Mouse (Mus musculus) lung, postnatal 36 days (tissue): ENCODE measurements at regions not wholly inside any gene's neighbourhood (a gene's known extent, or its start where the extent isn't known, plus 50 kb on each side); places are given as distances from the start of the nearest gene placed in this dataset.

ENCODE experiments used
- DNase-seq: peaks from one replicate; pipeline ENCODE4 v3.0.0; 2022; ENCODE audit warnings: mixed read lengths

DNA sequence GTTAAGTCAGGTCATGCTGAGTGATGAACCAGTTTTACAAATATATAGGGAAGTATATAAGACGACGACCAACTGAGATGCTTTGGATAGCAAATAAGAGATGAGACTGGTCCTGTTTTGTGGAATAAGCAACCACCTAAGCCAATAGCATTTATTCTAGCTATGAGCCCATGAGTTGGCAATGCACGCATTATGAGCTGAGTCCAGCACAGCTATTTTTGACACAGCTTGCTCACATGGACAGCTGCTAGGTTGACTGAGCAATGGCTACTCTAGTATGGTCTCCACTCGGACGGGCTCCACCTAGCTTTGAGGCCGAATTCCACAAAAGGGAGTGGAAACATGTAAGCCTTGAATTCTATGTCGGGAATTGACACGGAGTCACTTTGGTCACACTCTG, 146.1 kb upstream of the Dyrk2 start:
- DNase-seq = no peak

DNA sequence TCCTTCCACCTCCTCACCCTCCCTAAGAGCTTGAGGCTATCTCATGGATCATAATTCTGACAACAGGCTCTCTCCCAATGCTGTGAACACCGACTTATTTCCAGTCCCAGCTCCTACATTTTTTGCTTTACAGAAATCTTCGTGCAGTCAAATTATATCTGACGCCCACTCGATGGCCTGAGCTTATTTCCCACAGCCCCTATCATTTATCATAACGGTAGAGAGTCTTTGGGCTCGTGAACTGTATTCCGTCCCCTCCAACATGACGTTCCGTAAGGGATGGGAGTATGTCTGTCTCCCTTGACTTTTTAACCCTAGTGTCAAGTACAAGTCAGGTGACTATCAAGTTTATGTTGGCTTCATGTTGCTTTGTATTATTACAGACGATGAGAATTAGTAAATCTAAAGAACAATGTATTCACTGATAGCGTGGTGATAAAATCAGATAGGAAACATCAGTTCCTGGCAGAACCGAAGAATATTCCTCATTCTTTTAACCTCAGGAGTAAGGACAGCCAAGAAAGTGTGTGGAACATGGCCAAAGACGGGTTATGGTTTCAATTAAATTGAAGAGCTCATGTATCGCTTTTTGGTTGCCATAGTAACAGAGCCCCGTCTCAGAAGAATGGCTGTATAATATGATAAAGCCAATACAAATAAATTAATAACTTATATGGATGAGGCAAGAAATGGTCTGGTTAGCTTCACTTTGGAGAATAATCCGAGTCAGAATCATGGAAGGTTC, 145.5 kb upstream of the Dyrk2 start:
- DNase-seq = no peak

DNA sequence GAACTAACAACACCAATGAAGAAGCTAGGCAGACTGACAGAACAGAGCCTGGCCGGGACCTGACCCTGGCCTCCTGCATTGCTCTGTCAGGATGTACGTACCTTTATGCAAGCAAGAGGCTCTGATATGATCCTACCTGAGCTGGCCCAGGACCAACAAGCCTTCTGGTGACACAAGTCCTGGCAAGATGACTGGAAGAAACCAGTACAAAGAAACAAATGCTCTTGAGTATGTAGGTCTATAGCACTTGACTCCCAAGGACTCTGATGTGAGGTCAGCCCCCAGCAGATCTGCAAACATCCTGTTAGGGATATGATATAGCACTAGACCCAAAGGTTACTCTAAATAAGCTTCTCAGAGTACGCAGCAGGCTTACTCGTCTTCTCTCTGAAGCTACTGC, 144.7 kb upstream of the Dyrk2 start:
- peak; percentile 77 for DNase-seq

DNA sequence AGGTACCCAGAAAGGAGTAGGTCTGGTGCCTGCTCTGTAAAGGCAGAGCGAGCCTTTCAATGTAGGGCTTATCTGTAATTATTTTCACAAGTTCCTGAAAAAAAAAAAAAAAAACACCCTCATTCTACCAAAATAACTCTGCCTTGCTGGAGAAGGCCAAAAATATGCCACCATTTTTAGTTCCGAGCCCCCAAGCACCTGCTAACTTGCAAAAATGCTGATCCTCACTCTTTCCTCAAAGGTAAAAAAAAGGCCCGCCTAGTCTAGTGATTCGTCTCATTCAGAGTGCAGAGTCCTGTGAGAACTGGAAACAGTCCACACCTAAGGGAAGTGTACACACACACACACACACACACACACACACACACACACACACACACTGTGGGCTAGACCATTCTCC, 143.7 kb upstream of the Dyrk2 start:
- no peak for DNase-seq

DNA sequence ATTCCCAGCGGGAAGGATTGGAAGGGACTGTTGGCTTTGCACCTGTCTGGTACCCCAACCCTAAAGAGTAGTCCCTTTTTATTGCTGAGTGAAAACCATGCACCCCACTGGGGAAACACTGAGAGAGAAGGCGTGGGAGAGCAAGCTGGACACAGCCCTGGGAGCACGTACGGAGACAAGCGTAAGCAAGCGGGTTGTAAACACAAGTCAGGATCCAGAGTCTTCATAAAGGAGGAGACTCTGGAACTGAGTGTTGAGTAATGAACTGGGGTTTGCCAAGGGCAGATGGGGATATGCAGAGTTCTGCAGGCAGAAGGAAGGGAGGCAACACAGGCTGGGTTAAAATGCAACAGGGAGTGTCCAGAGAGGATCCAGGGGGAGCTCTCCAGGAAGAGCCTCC, 141.5 kb upstream of the Dyrk2 start:
- DNase-seq = no peak

DNA sequence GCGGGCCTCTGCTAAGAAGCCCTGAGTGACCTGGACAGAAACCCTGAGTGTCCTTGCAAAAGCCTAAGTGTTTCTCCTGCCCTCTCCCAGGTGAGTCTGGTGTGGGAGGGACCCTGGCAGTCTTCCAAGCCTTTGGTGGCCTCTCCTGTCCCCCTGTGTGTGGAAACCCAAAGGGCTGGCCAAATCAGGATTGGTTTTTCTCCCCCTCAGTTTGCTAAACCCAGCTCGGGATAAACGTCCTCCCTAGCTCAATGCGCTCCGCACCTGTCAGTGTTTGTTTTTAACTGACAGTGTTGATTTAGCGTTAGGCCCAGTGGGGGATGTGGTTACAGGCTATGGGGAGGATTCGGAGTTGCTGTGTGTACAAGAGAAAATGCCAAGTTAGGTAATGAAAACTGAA, 140.9 kb upstream of the Dyrk2 start:
- DNase-seq = peak; percentile 88

DNA sequence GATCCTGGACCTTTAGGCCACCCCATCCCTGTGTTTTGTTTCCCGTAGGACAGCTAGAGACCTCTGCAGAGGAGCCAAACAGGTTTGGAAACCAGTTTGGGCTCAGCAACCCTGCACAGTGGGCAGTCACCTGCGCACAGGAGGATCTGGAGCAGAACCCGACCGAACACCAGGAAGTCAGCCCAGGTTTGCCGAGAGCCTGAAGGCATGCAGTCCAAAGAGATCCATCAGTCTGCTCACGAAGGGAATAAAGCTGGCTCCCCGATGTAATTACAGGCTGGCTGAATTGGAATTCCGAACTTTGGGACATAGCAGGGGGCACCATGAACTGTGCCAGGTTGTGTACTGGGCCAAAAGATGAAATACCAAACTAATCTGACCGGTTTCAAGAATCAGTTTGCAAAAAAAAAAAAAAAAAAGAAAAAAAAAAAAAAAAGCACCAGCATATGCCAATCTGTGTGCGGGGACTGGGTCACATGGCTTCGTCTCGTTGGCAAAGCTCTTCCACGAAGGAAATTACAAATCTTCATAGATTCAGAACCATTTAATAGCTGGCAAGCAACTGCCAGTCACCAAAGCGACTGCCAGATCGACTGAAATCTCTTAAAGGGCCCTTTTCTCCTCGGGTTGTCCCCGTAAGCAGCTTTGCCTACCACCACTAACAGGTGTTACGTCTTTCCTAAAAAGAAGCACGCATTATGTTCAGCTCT, 137.0 kb upstream of the Dyrk2 start:
- DNase-seq = no peak

DNA sequence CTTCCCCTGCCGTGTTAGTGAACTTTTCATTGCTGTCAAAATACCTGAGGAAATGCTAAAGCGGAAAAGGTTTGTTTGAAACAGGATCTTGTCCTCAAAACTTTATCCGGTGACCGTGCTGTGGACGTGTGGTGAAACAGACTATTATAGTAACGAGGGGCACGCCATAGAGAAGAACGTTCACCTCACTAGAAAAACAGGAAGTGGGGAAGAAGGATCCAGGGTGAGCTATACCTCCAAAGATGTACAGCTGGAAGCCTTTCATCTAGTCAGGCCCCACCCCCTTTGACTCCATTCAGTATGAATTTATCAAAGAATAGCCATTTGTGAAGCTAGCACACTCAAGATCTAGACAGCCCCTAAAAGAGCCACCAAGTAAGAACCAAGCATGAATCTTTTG, 135.5 kb upstream of the Dyrk2 start:
- no peak for DNase-seq

DNA sequence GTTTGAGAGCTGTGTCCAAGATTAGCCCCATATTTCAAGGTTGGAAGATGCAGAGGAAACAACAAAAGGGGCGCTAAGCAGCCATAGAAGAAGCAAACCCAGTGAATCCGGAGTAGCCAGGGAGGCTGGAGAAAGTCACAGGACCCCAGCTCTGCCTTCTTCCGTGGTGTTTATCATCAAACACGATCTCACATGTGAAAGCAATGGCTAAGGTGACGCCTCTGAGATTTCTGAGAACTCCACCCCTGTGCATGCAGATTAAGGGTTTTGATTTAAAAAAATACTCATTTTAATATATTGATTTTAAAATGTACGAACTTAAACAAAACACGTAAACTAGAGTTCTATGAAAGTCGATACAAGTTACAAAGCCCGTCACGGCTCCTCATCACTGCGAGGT, 134.4 kb upstream of the Dyrk2 start:
- DNase-seq = no peak

DNA sequence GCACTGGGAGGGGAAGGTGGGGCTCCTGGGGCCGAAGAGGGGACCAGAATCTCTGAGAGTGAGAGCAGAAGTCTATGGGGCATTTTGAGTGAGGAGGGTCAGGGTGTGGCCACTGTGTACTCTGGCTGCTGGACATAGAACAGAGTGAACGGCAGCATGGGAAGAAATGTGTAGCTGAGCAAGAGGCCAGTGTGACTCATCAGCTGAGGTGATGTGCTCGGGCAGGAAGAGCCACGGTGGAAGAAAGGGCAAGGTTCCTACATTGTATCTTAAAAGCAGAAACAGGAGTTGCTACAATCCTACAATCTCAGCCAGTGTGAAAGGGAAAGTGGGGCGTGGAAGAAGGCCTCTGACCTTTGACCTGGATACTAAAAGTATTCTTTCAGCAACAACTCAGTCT, 133.8 kb upstream of the Dyrk2 start:
- no peak for DNase-seq

DNA sequence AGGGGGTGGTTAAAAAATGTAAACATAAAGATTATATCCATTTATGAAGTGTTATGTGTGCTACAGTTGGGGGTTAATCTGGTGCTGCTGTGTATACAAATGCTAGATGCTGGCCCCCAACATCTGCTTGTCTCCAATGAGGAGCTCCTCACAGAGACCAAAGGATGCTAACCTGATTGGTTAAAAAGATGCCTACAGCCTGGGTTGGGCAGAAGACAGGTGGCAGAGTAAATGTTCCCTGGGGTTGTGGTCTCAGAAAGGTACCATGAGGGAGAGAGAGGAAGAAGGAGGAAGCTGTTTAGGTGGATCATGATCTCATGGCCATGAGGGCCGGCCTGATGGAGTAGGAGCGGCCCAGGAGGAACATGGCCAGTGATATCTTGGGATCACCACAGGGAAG, 133.0 kb upstream of the Dyrk2 start:
- no peak for DNase-seq

DNA sequence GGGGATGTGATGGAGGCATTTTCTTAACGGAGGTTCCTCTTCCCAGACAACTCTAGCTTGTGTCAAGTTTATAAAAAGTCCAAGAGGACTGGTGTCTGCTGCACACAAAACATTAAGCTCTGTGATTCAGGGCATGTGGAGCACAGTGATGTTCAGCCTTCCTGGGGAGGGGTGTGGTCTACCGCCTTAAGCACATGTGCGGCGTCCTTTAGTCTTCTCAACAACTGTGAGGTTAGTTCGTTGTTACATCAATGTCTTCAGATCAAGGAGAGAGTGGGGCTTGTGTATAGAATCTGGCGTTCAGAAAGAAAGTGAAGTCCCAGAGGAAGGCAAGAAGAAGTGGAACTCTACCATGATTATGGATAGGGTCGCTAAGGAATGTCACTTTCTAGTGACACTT, 131.9 kb upstream of the Dyrk2 start:
- DNase-seq = no peak

DNA sequence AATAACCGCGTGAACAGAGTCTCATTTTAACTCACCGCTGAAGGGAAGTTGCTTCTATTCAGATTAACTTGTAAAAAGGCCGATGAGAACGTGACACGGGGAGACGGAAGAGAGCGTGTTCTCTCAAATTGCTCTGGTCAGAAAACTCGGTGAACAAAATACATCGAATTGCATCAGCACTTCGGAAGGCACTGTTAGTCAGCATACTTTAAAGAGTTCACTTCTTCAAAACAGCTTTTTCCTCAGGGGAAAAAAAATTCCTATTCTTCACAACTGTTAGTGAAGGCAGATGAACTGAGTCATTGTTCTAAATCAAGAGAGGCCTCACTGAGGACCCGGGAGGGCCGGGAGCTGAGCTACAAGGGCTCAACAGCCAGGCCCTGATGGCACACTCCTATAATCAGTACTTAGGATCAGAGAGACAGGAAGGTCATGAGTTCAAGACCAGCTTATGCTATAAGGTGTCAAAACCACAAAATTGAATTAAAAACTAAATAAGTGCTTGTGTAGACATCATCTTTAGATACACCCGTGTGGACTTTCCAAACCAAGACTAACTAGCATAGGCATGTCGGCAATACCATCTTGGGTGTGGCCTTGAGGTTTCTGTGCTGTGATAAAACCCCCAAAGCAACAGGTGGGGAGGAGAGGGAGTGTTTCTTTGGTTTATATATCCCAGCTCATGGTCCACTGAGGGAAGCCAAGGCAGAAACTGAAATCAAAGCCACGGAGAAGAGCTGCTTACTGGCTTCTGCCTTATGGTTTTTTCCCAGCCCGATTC, 131.2 kb upstream of the Dyrk2 start:
- no peak for DNase-seq

DNA sequence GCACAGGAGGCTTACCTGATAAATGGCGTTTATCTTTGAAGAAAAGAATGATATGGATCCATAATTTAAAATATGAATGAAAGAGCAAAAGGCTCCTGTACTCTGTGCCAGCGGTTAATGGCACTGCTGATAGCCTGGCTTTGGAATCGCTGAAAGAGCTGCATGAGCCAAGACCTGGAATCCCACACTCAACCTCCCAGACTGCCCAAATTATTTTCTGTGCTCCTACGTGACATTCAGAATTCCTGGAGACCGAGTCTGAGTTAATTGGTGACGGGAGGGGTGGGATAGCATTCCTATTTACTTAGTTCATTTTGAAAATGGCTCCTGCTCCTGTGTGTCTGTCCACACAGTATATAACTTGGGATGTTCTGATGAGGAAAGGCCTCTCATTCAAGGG, 129.0 kb upstream of the Dyrk2 start:
- no peak for DNase-seq

DNA sequence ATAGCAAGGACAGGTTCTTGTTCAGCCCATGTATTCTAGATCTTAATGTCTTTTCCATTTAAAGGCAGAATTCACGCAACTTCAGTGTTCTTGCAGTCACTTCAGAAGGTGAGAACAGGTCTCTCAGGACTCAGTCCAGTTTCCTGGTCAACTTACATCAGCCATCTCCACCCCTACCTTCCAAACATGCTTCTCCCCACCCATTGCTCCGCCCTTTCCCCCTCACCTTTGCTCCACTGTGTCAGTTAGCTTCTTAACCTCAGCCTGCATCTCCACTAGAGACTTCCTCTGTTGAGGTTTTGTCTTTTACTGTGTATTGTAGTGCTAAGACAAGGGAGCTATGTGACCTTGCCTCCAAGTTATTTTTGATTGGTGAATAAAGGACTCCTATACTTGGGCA, 127.0 kb upstream of the Dyrk2 start:
- no peak for DNase-seq

DNA sequence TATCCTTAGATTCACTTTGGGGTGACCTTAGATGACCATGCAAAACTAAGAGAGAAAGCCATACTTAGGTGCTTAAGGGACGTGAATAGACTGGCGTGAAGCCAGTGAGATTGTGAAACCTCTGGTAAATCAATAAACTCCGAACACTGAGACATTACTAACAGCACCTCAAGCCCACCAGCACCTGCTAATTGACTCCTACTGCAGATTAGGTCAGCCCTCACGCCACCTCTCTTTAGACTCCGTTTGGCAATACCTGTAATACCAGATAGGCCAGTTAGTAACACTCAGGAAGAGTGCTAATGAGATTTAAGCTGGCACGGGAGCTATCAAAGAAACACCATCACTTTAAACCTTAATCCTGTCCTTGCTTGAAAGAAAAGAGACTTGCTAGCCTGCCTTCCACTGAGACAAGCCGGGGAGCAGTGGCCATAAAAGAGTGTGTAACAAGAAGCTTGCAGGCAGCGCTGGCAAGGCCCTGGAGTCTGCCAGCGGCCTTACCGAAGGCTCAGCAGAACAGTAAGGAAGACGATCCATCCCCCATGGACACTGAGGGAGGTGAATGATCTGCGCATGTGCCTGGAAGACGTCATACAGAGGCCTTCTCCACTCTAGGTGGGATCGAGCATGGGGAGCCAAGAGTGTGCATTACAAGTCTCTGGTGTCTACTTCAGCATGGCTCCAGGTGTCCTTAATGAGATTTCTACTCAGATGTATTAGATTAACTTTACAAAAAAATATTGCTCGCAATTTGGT, 124.0 kb upstream of the Dyrk2 start:
- peak; percentile 74 for DNase-seq

DNA sequence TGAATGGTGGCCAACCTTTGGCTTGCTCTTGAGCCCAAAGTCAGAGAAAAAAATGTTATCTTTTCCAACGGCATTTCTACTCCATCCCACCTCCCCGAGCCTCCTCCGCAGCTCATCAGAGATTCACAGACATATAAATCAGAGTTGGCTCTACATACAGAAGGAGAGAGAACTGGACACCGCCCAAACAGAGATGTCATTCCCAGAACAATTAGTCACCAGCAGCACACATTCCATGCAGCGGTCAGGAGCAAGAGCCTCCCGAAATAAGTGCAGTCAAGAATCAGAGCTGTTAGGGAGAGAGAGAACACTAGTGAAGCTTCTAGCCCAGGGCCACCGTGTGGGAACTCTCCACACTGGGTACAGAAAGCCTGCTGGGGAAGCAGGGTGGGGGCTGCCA, 121.2 kb upstream of the Dyrk2 start:
- peak; percentile 45 for DNase-seq

DNA sequence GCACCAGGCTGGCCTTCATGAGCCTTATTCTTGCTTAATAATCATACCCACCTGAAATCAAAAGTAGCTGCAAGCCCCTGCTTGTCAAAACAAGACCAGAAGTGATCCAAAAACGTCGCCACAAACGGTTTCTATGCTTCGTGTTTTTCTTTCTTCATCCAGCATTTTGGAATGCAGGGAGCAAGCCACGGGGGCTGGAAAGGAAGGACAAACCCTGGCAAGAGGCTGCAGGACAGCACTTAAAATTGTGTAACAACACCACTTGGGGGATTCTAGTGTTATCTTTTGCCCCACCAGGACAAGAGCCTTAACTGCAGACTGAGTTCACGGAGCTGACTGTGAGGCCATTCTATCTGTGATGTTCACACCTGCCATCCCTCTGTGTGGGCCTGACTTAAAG, 120.5 kb upstream of the Dyrk2 start:
- DNase-seq = no peak

DNA sequence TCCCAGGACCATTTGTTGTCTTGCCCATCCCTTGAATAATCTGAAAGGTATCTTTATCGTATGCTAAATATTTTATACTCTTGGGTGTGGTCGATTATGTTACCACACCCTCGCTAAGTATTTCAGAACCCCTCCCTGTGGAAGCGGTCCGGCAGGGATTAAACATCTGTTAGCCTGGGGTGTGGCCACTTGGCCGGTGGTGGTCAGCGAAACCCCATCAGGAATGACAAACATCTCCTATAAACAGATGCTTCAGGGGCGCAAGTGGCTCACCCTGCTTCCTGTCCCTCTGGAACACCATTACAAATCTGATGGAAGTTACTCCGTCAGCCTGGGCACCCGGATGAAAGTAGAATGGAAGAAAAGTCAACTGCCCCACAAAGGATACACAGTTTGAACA, 119.8 kb upstream of the Dyrk2 start:
- no peak for DNase-seq

DNA sequence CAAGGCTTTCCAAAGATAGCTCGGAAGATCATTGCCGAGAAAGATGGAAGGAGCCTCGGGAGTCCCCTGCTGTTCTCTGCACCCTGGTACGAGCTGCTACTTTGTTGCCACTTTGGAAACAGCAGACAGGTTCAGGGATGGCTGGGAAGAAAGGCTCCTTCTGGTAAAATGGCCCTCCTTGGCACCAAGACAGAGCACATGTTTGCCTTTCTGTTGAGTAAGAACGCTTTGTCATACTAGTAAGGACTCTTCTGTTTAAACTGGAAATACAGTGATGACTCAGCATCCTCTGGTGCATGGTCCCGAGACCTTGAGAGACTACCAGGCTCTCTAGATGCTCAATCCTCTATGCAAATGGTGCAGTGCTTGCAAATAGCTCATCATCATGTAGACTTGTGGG, 118.2 kb upstream of the Dyrk2 start:
- peak; percentile 52 for DNase-seq

DNA sequence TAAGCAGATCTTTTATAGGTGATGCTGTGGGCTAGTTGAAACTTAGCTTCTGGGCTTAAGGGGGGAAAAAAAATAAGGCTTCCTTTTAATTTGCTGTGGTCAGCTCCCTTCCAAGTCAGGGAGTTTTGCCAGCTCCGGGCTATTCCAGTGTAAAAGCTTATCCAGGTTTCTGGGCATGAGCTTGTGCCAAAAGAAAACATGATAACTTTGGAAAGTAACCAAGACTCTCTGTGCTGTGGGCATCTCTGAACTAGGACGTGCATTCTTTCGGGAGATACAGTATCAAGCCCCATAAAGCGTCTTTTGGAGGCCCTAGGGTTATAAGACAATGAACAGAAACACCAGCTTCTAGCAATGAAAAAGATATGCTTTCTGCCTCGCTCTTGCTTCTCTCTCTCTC, 114.6 kb upstream of the Dyrk2 start:
- DNase-seq = no peak

DNA sequence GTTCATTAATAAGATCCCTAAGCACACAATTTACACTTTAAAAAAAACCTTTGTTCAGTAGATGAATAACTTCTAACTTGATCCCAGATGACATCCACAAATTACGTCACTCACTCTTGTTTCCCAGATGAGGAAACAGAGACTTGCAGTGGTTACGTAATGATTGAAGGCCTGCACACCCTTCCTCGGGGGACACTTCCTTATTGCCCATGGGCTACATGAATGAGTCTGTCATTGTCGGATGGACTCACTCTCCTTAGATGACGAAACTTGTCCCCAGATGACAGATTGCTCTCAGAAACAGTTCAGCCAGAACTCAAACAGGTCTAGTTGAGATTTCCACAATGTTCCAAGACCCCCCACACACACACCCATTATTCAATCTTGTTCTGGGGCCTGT, 111.4 kb upstream of the Dyrk2 start:
- DNase-seq = no peak

DNA sequence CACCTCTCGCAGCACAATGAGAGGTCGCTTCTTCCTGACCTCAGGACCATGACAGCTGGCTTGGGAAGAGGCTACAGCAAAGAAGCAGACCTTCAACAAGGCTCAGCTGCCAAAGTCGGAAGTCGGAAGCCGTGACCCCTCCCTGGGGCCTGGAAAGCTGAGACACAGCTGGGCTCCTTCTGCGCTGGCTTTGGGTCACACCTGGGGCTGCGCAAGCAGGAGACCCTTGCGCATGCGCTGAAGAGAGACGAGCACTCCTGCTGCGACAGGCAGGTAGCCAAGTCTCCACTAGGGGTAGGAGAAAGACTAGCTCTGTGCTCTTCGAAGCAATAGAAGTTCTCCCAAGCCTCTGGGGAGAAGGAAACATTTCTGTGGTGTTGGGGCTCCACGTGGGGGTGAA, 109.3 kb upstream of the Dyrk2 start:
- peak; percentile 21 for DNase-seq
